Mouse (Mus musculus) MEL (cell line): Measurements from ENCODE around the gene Mpz.

Experiments
- CHD1 ChIP-seq: IDR thresholded peaks from 2 replicates; pipeline ENCODE4 v1.6.1; 2012; ENCODE audit warnings: low read depth, mild to moderate bottlenecking, inconsistent platforms, low read length, improper control_type of control experiment
- CTCF ChIP-seq, 3 experiments: IDR thresholded peaks in 2 of 3; conservative IDR thresholded peaks in 1 of 3; 2 replicates each; pipeline ENCODE4 v1.5.1; 2011 to 2012; ENCODE audit warnings: low read length in 3 of 3, low read depth in 2 of 3, mild to moderate bottlenecking in 2 of 3, improper control_type of control experiment in 1 of 3, inconsistent platforms in 1 of 3, mixed read lengths in 1 of 3, moderate library complexity in 1 of 3; ENCODE audit not compliant: control insufficient read depth in 1 of 3, insufficient read depth in 1 of 3, poor library complexity in 1 of 3, severe bottlenecking in 1 of 3
- GABPA ChIP-seq: IDR thresholded peaks from 2 replicates; pipeline ENCODE4 v1.6.1; 2012; ENCODE audit warnings: low read depth, mild to moderate bottlenecking, inconsistent platforms, low read length, improper control_type of control experiment, moderate library complexity
- GATA1 ChIP-seq: IDR thresholded peaks from 2 replicates; pipeline ENCODE4 v1.6.1; 2011; ENCODE audit warnings: low read depth, low read length, improper control_type of control experiment
- JUND ChIP-seq: IDR thresholded peaks from 2 replicates; pipeline ENCODE4 v1.6.1; 2011; ENCODE audit warnings: low read depth, mild to moderate bottlenecking, improper control_type of control experiment, low read length
- MAX ChIP-seq: IDR thresholded peaks from 2 replicates; pipeline ENCODE4 v1.6.1; 2011; ENCODE audit warnings: low read length, improper control_type of control experiment
- POLR2A ChIP-seq, 2 experiments: IDR thresholded peaks; 2 replicates each; pipeline ENCODE4 v1.6.1; 2011 to 2012; ENCODE audit warnings: low read length in 2 of 2, mild to moderate bottlenecking in 2 of 2, control low read depth in 1 of 2, improper control_type of control experiment in 1 of 2, low read depth in 1 of 2, moderate library complexity in 1 of 2; ENCODE audit not compliant: control insufficient read depth in 1 of 2, insufficient read depth in 1 of 2, poor library complexity in 1 of 2
- POLR2AphosphoS2 ChIP-seq: IDR thresholded peaks from 2 replicates; pipeline ENCODE4 v1.6.1; 2011; ENCODE audit warnings: low read length, improper control_type of control experiment
- SMC3 ChIP-seq: IDR thresholded peaks from 2 replicates; pipeline ENCODE4 v1.6.1; 2011; ENCODE audit warnings: low read depth, low read length, improper control_type of control experiment
- USF1 ChIP-seq: IDR thresholded peaks from 2 replicates; pipeline ENCODE4 v1.6.1; 2014; ENCODE audit warnings: low read depth, mild to moderate bottlenecking, inconsistent platforms, low read length, improper control_type of control experiment, moderate library complexity
- ZMIZ1 ChIP-seq: IDR thresholded peaks from 2 replicates; pipeline ENCODE4 v1.6.1; 2012; ENCODE audit warnings: low read depth, mild to moderate bottlenecking, inconsistent platforms, low read length, improper control_type of control experiment, moderate library complexity

GRCm38 (mm10) chr1:171205704-171206493 lies 55.4 kb downstream of the Mpz start:
- TF ChIP-seq POLR2AphosphoS2 (no peak), ZMIZ1 (no peak), GABPA (no peak), POLR2A (IDR thresholded peaks at IDR 0.05; ENCODE audit: control insufficient read depth in 1 of 2, insufficient read depth in 1 of 2, low read depth in 1 of 2, low read length in 2 of 2, poor library complexity in 1 of 2) (no peak), CTCF (IDR thresholded peaks at IDR 0.05 in 2 of 3, conservative IDR thresholded peaks at IDR 0.05 in 1 of 3; ENCODE audit: control insufficient read depth in 1 of 3, insufficient read depth in 1 of 3, low read depth in 2 of 3, low read length in 3 of 3, poor library complexity in 1 of 3, severe bottlenecking in 1 of 3) (no peak), GATA1 (peak; percentile 86), MAX (no peak), SMC3 (no peak), CHD1 (no peak), JUND (no peak), USF1 (no peak)
